9 mouse cellular contexts compared by ENCODE assay signal in genomic region chr6:94622983-94623382, GRCm38 (mm10).
DNase-seq lines count a peak whose midpoint lies in the region; ATAC-seq and TF ChIP-seq lines count a peak whose summit lies in the region.
"Had no signal": no experiment of that assay in that cellular context is flagged by ENCODE, and none has a peak within 500 bp of the region (broad histone marks: within the 10 kb centered on the region; RNA-seq: fewer than 3 reads in every experiment).

No protein-coding gene starts in this region.

- H3K36me3 ChIP-seq in kidney, adult 2 months (ENCODE audit: control insufficient read depth, insufficient read depth, low read length): no peaks in the 10 kb centered on the region
- H3K36me3 ChIP-seq in limb, embryonic 10.5 days: peaks cover 80% of the 10 kb centered on the region
- peaks cover 10% of the 10 kb centered on the region for H3K36me3 ChIP-seq in neural tube, embryonic 11.5 days (ENCODE audit: control insufficient read depth, insufficient read depth, low read length)

- ATAC-seq in neural tube, embryonic 11.5 days (ENCODE audit: insufficient read depth, low FRiP score, low TSS enrichment): no peak

- no peak overlapping the region for H3K4me2 ChIP-seq in neural tube, embryonic 11.5 days (ENCODE audit: low read depth)
- H3K4me2 ChIP-seq: embryonic facial prominence, embryonic 12.5 days had no signal

- H3K27me3 ChIP-seq in kidney, adult 2 months (replicated peaks; ENCODE audit: control insufficient read depth, insufficient read depth, low read length): no peaks in the 10 kb centered on the region
- H3K27me3 ChIP-seq in limb, embryonic 10.5 days (ENCODE audit: low read depth, poor library complexity, severe bottlenecking): peaks cover 19% of the 10 kb centered on the region
- no peaks in the 10 kb centered on the region for H3K27me3 ChIP-seq in neural tube, embryonic 11.5 days (ENCODE audit: control insufficient read depth, insufficient read depth, low read length)
- H3K27me3 ChIP-seq: embryonic facial prominence, embryonic 12.5 days had no signal

- H3K9me3 ChIP-seq in limb, embryonic 10.5 days (replicated peaks): no peaks in the 10 kb centered on the region
- H3K9me3 ChIP-seq in neural tube, embryonic 11.5 days (ENCODE audit: control insufficient read depth, low read length): no peaks in the 10 kb centered on the region
- H3K9me3 ChIP-seq: embryonic facial prominence, embryonic 12.5 days had no signal

- DNase-seq in 416B (ENCODE audit: low read depth) (peak; percentile 23), R1 (ENCODE audit: low read depth, low spot score) (peak; percentile 70)
- DNase-seq in gastrocnemius, postnatal 25 days: peak; percentile 52
- peak; percentile 69 for DNase-seq in kidney, adult 2 months
- peak; percentile 76 for DNase-seq in limb, embryonic 10.5 days (ENCODE audit: low spot score)
- DNase-seq in neural tube, embryonic 11.5 days (ENCODE audit: low spot score): peak; percentile 73
- peak; percentile 60 to 83 for DNase-seq in thymus, postnatal 10 days (ENCODE audit: low spot score in 2 of 2)

- H3K4me1 ChIP-seq in cortical plate, adult 2 months (ENCODE audit: control insufficient read depth, insufficient read depth, low read length): 0 out of 2 replicates have a peak, but pooled peaks cover 4% of the 10 kb centered on the region
- H3K4me1 ChIP-seq in kidney, adult 2 months (ENCODE audit: control insufficient read depth, insufficient read depth, low read length): no peaks in the 10 kb centered on the region
- peaks cover 56% of the 10 kb centered on the region for H3K4me1 ChIP-seq in limb, embryonic 10.5 days
- peaks cover under 1% of the 10 kb centered on the region; the same call in 1 of the 2 replicates for H3K4me1 ChIP-seq in neural tube, embryonic 11.5 days (ENCODE audit: control insufficient read depth, insufficient read depth, low read length)

- 70% methylated on average over 4 of the region's 4 CpGs for WGBS in kidney, adult 2 months
- 76% methylated on average over 4 of the region's 4 CpGs for WGBS in limb, embryonic 10.5 days
- 87% methylated on average over 4 of the region's 4 CpGs for WGBS in neural tube, embryonic 11.5 days

- no peak for TF ChIP-seq POLR2A in cortical plate, adult 2 months (IDR thresholded peaks at IDR 0.05; ENCODE audit: extremely low read depth, insufficient read depth, low read length)
- TF ChIP-seq POLR2A in kidney, adult 2 months (IDR thresholded peaks at IDR 0.05; ENCODE audit: low read depth, low read length): no peak

- H3K4me3 ChIP-seq in cortical plate, adult 2 months (ENCODE audit: insufficient read depth, low read length): no peak overlapping the region
- no peak overlapping the region for H3K4me3 ChIP-seq in kidney, adult 2 months (ENCODE audit: insufficient read depth, low read depth, low read length)
- H3K4me3 ChIP-seq in limb, embryonic 10.5 days: no peak overlapping the region
- no peak overlapping the region for H3K4me3 ChIP-seq in neural tube, embryonic 11.5 days (ENCODE audit: low read depth, low read length)
- H3K4me3 ChIP-seq: embryonic facial prominence, embryonic 12.5 days had no signal

- TF ChIP-seq CTCF in cortical plate, adult 2 months (IDR thresholded peaks at IDR 0.05; ENCODE audit: extremely low read depth, insufficient read depth, low read length): peak; percentile 88
- TF ChIP-seq CTCF in kidney, adult 2 months (conservative IDR thresholded peaks at IDR 0.05; ENCODE audit: insufficient read depth, insufficient read length, low read depth, low read length): peak; percentile 86

- no peak overlapping the region for H3K9ac ChIP-seq in neural tube, embryonic 11.5 days (ENCODE audit: low read length)
- H3K9ac ChIP-seq: embryonic facial prominence, embryonic 12.5 days had no signal

- H3K27ac ChIP-seq in cortical plate, adult 2 months (ENCODE audit: insufficient read depth, low read length): no peak overlapping the region
- no peak overlapping the region for H3K27ac ChIP-seq in kidney, adult 2 months (ENCODE audit: insufficient read depth, low read depth, low read length)
- no peak overlapping the region for H3K27ac ChIP-seq in limb, embryonic 10.5 days
- no peak overlapping the region for H3K27ac ChIP-seq in neural tube, embryonic 11.5 days (ENCODE audit: low read depth, low read length)
- H3K27ac ChIP-seq: embryonic facial prominence, embryonic 12.5 days had no signal

Comparison
In these comparisons a context has a peak if more than half of its experiments do, and no peak if none do; other contexts are left out.
1. DNase-seq: peak in every context shown above with its lines; median percentile 76 in limb, embryonic 10.5 days; 73 in neural tube, embryonic 11.5 days; 72 in thymus, postnatal 10 days; 70 in R1; 69 in kidney, adult 2 months; 52 in gastrocnemius, postnatal 25 days; 23 in 416B.